Mouse (Mus musculus): ENCODE measurements around the gene Gramd1b. TPM values are rescaled to one million over a fixed set of nuclear protein-coding genes. Genes with fewer than 3 reads are reported as not detected.
A peak's percentile ranks its signal among the peaks of the same experiment; 100 is the strongest.

Gramd1b gene
- polyA plus RNA-seq, 1 experiment from 2014 or later = 2.9 TPM

GRCm38 (mm10) chr9:40322372-40322771 is 208.8 kb downstream of the Gramd1b start:
- Histone ChIP-seq H3K4me2 (ENCODE audit: low read depth, low read length) (no peak overlapping the region), H3K9ac (replicated peaks; ENCODE audit: low read length) (no peak overlapping the region), H3K4me3 (ENCODE audit: low read depth, low read length) (no peak overlapping the region), H3K27ac (replicated peaks; ENCODE audit: low read depth, low read length) (no peak overlapping the region), H3K36me3 (replicated peaks; ENCODE audit: control insufficient read depth, insufficient read depth, low read depth, low read length) (no peaks in the 10 kb centered on the region), H3K27me3 (ENCODE audit: control insufficient read depth, insufficient read depth, low read length) (no peaks in the 10 kb centered on the region), H3K9me3 (replicated peaks; ENCODE audit: control insufficient read depth, low read length) (no peaks in the 10 kb centered on the region), H3K4me1 (ENCODE audit: control insufficient read depth, insufficient read depth, low read length) (no peaks in the 10 kb centered on the region)
- ATAC-seq (replicated peaks; ENCODE audit: insufficient number of reproducible peaks, low FRiP score, low TSS enrichment, low read depth) (no peak), DNase-seq (ENCODE audit: low spot score) (no peak)
- WGBS = 86% methylated on average over 3 of the region's 3 CpGs

- H3K27ac ChIP-seq (replicated peaks; ENCODE audit: low read depth, low read length) = no peak overlapping the region
- no peak overlapping the region for H3K4me3 ChIP-seq (ENCODE audit: low read depth, low read length)
- no peaks in the 10 kb centered on the region for H3K36me3 ChIP-seq (replicated peaks; ENCODE audit: control insufficient read depth, insufficient read depth, low read depth, low read length)
- ATAC-seq (replicated peaks; ENCODE audit: insufficient number of reproducible peaks, low FRiP score, low TSS enrichment, low read depth) = no peak
- WGBS = 63% methylated on average over 3 of the region's 3 CpGs
- H3K9me3 ChIP-seq (replicated peaks; ENCODE audit: control insufficient read depth, low read length) = no peaks in the 10 kb centered on the region
- no peak for DNase-seq (ENCODE audit: low spot score)
- no peak overlapping the region for H3K4me2 ChIP-seq (ENCODE audit: low read depth, low read length)
- no peaks in the 10 kb centered on the region for H3K27me3 ChIP-seq (ENCODE audit: control insufficient read depth, insufficient read depth, low read length)
- no peaks in the 10 kb centered on the region for H3K4me1 ChIP-seq (ENCODE audit: control insufficient read depth, insufficient read depth, low read length)
- H3K9ac ChIP-seq (replicated peaks; ENCODE audit: low read length) = no peak overlapping the region
Observed at GRCm38 (mm10) chr9:40321668-40322003, 209.5 kb downstream of the Gramd1b start.

GRCm38 (mm10) chr9:40320879-40321667 is 210.1 kb downstream of the Gramd1b start:
- 42% methylated on average over 12 of the region's 12 CpGs for WGBS
- Histone ChIP-seq H3K4me2 (ENCODE audit: low read depth, low read length) (no peak overlapping the region), H3K36me3 (replicated peaks; ENCODE audit: control insufficient read depth, insufficient read depth, low read depth, low read length) (no peaks in the 10 kb centered on the region), H3K27ac (replicated peaks; ENCODE audit: low read depth, low read length) (no peak overlapping the region), H3K9ac (replicated peaks; ENCODE audit: low read length) (no peak overlapping the region), H3K27me3 (ENCODE audit: control insufficient read depth, insufficient read depth, low read length) (no peaks in the 10 kb centered on the region), H3K4me3 (ENCODE audit: low read depth, low read length) (no peak overlapping the region), H3K4me1 (ENCODE audit: control insufficient read depth, insufficient read depth, low read length) (no peaks in the 10 kb centered on the region), H3K9me3 (replicated peaks; ENCODE audit: control insufficient read depth, low read length) (no peaks in the 10 kb centered on the region)
- ATAC-seq (replicated peaks; ENCODE audit: insufficient number of reproducible peaks, low FRiP score, low TSS enrichment, low read depth) (peak; percentile 75), DNase-seq (ENCODE audit: low spot score) (peak; percentile 70)

- Histone ChIP-seq H3K36me3 (replicated peaks; ENCODE audit: control insufficient read depth, insufficient read depth, low read depth, low read length) (no peaks in the 10 kb centered on the region), H3K9me3 (replicated peaks; ENCODE audit: control insufficient read depth, low read length) (no peaks in the 10 kb centered on the region), H3K4me3 (ENCODE audit: low read depth, low read length) (no peak overlapping the region), H3K27me3 (ENCODE audit: control insufficient read depth, insufficient read depth, low read length) (no peaks in the 10 kb centered on the region), H3K4me1 (ENCODE audit: control insufficient read depth, insufficient read depth, low read length) (no peaks in the 10 kb centered on the region), H3K9ac (replicated peaks; ENCODE audit: low read length) (no peak overlapping the region), H3K27ac (replicated peaks; ENCODE audit: low read depth, low read length) (no peak overlapping the region), H3K4me2 (ENCODE audit: low read depth, low read length) (no peak overlapping the region)
- 83% methylated on average over 8 of the region's 8 CpGs for WGBS
- DNase-seq (ENCODE audit: low spot score) (no peak), ATAC-seq (replicated peaks; ENCODE audit: insufficient number of reproducible peaks, low FRiP score, low TSS enrichment, low read depth) (no peak)
Observed at GRCm38 (mm10) chr9:40320405-40320804, 210.8 kb downstream of the Gramd1b start.

GRCm38 (mm10) chr9:40318771-40319170 is 212.4 kb downstream of the Gramd1b start:
- no peak for ATAC-seq (replicated peaks; ENCODE audit: insufficient number of reproducible peaks, low FRiP score, low TSS enrichment, low read depth)
- Histone ChIP-seq H3K27ac (replicated peaks; ENCODE audit: low read depth, low read length) (no peak overlapping the region), H3K9me3 (replicated peaks; ENCODE audit: control insufficient read depth, low read length) (no peaks in the 10 kb centered on the region), H3K9ac (replicated peaks; ENCODE audit: low read length) (no peak overlapping the region), H3K4me3 (ENCODE audit: low read depth, low read length) (no peak overlapping the region), H3K36me3 (replicated peaks; ENCODE audit: control insufficient read depth, insufficient read depth, low read depth, low read length) (no peaks in the 10 kb centered on the region), H3K4me1 (ENCODE audit: control insufficient read depth, insufficient read depth, low read length) (no peaks in the 10 kb centered on the region), H3K27me3 (ENCODE audit: control insufficient read depth, insufficient read depth, low read length) (no peaks in the 10 kb centered on the region), H3K4me2 (ENCODE audit: low read depth, low read length) (no peak overlapping the region)
- no peak for DNase-seq (ENCODE audit: low spot score)
- 85% methylated on average over 5 of the region's 5 CpGs for WGBS

GRCm38 (mm10) chr9:40317735-40318134 is 213.4 kb downstream of the Gramd1b start:
- H3K4me1 ChIP-seq (ENCODE audit: control insufficient read depth, insufficient read depth, low read length) = no peaks in the 10 kb centered on the region
- H3K9me3 ChIP-seq (replicated peaks; ENCODE audit: control insufficient read depth, low read length) = no peaks in the 10 kb centered on the region
- no peaks in the 10 kb centered on the region for H3K27me3 ChIP-seq (ENCODE audit: control insufficient read depth, insufficient read depth, low read length)
- no peak overlapping the region for H3K4me3 ChIP-seq (ENCODE audit: low read depth, low read length)
- ATAC-seq (replicated peaks; ENCODE audit: insufficient number of reproducible peaks, low FRiP score, low TSS enrichment, low read depth) (no peak), DNase-seq (ENCODE audit: low spot score) (no peak)
- H3K4me2 ChIP-seq (ENCODE audit: low read depth, low read length) = no peak overlapping the region
- H3K36me3 ChIP-seq (replicated peaks; ENCODE audit: control insufficient read depth, insufficient read depth, low read depth, low read length) = no peaks in the 10 kb centered on the region
- H3K27ac ChIP-seq (replicated peaks; ENCODE audit: low read depth, low read length) = no peak overlapping the region
- 89% methylated on average over 4 of the region's 4 CpGs for WGBS
- H3K9ac ChIP-seq (replicated peaks; ENCODE audit: low read length) = no peak overlapping the region

- ATAC-seq (replicated peaks; ENCODE audit: insufficient number of reproducible peaks, low FRiP score, low TSS enrichment, low read depth) (no peak), DNase-seq (ENCODE audit: low spot score) (no peak)
- Histone ChIP-seq H3K4me2 (ENCODE audit: low read depth, low read length) (no peak overlapping the region), H3K27me3 (ENCODE audit: control insufficient read depth, insufficient read depth, low read length) (no peaks in the 10 kb centered on the region), H3K9ac (replicated peaks; ENCODE audit: low read length) (no peak overlapping the region), H3K27ac (replicated peaks; ENCODE audit: low read depth, low read length) (no peak overlapping the region), H3K9me3 (replicated peaks; ENCODE audit: control insufficient read depth, low read length) (no peaks in the 10 kb centered on the region), H3K36me3 (replicated peaks; ENCODE audit: control insufficient read depth, insufficient read depth, low read depth, low read length) (no peaks in the 10 kb centered on the region), H3K4me1 (ENCODE audit: control insufficient read depth, insufficient read depth, low read length) (no peaks in the 10 kb centered on the region), H3K4me3 (ENCODE audit: low read depth, low read length) (no peak overlapping the region)
- WGBS = 89% methylated on average over 9 of the region's 9 CpGs
Observed at GRCm38 (mm10) chr9:40316865-40317660, 214.1 kb downstream of the Gramd1b start.

GRCm38 (mm10) chr9:40311813-40312212 is 219.4 kb downstream of the Gramd1b start:
- Histone ChIP-seq H3K36me3 (replicated peaks; ENCODE audit: control insufficient read depth, insufficient read depth, low read depth, low read length) (no peaks in the 10 kb centered on the region), H3K9ac (replicated peaks; ENCODE audit: low read length) (no peak overlapping the region), H3K27me3 (ENCODE audit: control insufficient read depth, insufficient read depth, low read length) (no peaks in the 10 kb centered on the region), H3K27ac (replicated peaks; ENCODE audit: low read depth, low read length) (no peak overlapping the region), H3K9me3 (replicated peaks; ENCODE audit: control insufficient read depth, low read length) (no peaks in the 10 kb centered on the region), H3K4me1 (ENCODE audit: control insufficient read depth, insufficient read depth, low read length) (no peaks in the 10 kb centered on the region), H3K4me3 (ENCODE audit: low read depth, low read length) (no peak overlapping the region), H3K4me2 (ENCODE audit: low read depth, low read length) (no peak overlapping the region)
- ATAC-seq (replicated peaks; ENCODE audit: insufficient number of reproducible peaks, low FRiP score, low TSS enrichment, low read depth) = no peak
- WGBS = 71% methylated on average over 9 of the region's 9 CpGs
- DNase-seq (ENCODE audit: low spot score) = no peak

Data from embryonic facial prominence, embryonic 11.5 days (tissue).